Mouse (Mus musculus): ENCODE results near the gene Rassf7.

- TF ChIP-seq CTCF (IDR thresholded peaks at IDR 0.05; ENCODE audit: low read depth) (no peak), EP300 (optimal IDR thresholded peaks at IDR 0.05) (no peak)
These were observed 48.0 kb downstream of the Rassf7 start for GRCm38 (mm10) chr7:141263640-141264039.
